Mouse (Mus musculus): Measurements from ENCODE around the gene B4galt3.
"Not testable (repeated sequence)": the region's sequence is repeated elsewhere in the genome, so short reads cannot be mapped to it uniquely, and the experiment has no call there.

The B4galt3 gene

GRCm38 (mm10) chr1:171240911-171241310 is 29.2 kb upstream of the B4galt3 start:
- DNase-seq (ENCODE audit: low spot score in 2 of 2): no peak

GRCm38 (mm10) chr1:171241952-171242351 is 28.2 kb upstream of the B4galt3 start:
- not testable (repeated sequence) for DNase-seq (ENCODE audit: low spot score in 2 of 2)

DNA sequence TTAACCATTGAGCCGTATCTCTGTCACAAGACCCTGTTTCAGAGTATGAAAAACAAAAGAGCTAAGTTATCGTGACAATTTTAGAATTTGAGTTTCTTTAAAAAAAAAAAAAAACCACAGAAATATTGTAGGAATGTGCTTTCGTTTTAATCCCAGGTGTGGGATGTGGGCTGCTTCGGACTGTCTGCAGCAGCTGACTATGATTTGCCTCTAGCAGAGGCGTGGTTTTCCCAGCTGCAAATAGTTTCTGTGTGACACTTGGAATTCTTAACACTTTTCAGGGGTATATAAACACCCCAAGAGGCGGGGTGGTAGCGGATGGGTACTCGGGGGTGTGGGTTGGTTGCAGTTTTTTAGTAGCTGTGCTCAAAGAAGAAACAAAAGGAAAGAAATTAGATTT is 24.8 kb upstream of the B4galt3 start:
- no peak for DNase-seq (ENCODE audit: low spot score in 2 of 2)

GRCm38 (mm10) chr1:171246709-171247452 is 23.2 kb upstream of the B4galt3 start:
- peak; percentile 97 to 100 for DNase-seq (ENCODE audit: low spot score in 2 of 2)

DNA sequence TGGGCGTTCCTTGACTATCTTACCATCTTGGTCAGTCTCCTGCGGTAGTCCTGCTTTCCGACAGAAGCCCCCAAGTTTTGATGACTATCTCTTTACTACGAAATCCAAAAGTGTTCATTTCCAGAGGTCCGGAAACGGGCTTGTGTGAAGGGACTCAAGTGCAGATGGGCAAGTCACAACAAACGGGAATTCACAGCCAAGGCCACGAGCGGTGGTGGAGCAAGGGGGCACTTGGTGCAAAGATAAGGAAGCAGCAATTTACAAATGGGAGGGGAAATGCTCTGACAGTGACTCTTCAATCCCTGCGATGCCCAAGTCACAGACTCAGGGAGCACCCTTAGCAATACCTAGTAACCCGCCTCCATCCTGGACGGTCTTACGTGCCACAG is 22.7 kb upstream of the B4galt3 start:
- DNase-seq (ENCODE audit: low spot score in 2 of 2): no peak

- no peak for DNase-seq (ENCODE audit: low spot score in 2 of 2)
Observed at GRCm38 (mm10) chr1:171247916-171248315, 22.2 kb upstream of the B4galt3 start.

DNA sequence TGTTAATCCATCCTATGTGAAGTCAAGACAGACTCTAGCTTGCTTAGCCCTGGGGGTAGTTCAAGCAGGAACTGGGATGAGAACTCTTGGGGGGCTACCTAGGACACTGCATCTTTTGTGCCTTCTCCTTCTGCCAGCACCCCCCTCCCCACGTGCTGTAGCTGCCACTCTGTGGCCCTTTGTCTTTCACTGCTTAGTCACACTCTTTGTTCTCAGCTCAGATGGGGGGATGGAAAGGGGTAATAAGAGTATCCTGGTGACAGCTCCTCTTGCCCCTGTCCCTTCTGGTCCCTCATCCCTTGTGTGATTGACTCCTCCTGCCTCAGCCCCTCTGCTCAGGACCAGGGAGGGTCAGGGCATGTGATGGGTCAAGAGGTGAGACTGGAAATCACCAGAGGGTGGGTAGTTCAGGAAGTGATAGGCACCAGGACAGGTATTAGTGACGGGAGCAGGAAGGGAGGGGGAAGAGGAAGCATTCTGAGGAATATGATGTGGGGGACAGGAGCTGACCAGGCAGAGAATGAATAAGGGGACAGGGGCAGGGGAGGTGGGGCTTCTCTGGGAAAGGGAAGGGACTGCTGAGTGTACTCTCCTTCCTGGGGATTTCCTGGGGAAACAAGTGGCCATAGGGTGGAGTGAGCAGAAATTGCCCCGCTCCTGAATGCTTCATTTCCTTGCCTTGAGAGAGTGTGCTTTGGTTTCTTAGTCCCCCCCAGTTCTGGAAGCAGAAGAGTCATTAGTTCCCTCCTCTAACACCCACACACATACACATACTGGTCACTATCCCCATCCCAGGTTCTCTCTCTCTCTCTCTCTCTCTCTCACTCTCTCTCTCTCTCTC is 21.5 kb upstream of the B4galt3 start:
- DNase-seq (ENCODE audit: low spot score in 2 of 2): no peak

DNA sequence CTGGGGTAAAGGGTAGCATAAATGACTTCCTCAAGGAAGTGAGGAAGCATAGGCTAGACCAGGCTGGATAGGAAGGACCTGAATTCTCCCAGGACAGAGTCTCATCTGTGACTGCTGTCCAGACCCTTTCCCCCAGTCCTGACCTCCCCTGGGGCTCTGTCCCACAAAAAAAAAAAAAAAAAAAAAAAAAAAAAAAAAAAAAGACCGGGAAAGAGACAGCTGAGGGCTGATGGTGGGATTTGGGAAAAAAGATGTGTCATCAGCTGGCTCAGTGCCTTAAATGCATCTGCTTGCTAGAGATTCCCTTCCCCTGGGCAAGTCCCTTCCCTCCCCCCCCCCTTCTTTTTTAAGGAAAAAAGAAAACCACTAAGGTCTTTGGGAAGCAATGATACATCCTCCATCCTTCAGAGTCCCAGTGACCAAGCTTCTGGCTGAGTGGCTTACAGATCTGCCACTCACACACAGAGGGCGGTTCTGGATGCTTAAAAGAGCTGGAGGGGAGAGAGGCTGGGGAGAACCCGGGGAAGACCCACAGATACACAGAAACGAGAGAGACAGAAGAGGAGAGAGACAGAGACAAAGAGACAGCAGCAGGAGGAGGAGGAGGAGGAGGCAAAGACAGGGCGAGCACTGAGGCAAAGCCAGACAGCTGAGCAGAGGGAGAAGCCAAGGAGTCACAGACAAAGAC is 20.1 kb upstream of the B4galt3 start, which contains the start of gene Adamts4:
Gene Adamts4, plus strand, starts transcription at position 509 of the 688 bp plus-strand sequence.
- DNase-seq (ENCODE audit: low spot score in 2 of 2): no peak

- DNase-seq (ENCODE audit: low spot score in 2 of 2): no peak
Observed at GRCm38 (mm10) chr1:171250680-171251593, 19.2 kb upstream of the B4galt3 start, which contains the start of gene Ndufs2. TSS of gene Ndufs2 (minus strand) at chr1:171251388.

DNA sequence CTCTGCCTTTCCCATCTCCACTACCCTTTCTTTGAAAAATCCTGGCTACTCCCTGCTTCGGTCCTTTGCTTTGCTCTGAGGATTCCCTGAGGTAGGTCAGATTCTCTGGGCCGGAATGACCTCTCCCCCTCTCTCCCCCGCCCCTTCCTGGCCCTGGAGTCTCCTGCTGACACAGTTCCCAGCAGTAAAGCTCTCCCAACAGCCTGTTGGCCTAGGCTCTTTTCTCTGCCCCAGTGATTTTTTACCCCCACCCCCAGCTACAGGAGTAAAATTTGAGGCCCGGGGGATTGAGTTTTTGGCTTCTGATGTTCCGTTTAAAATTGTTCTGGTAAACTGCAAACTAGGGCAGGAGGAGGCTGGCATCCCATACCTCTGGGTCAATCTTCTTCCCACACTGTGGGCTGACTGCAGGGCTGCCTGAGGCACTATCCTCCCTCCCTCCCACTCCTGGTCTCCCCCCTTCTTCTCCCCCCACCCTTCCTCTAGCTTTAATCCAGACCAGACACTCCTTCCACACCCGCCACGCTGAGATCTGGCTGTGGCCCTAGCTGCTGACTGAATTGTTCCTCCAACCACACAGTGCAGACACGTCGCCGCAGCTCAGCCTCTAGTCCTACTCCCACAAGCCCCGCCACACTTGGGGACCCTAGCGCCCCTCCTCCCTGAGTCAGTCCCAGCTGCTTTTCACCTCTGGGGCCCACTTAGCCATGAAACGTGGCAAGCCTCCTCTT is 18.4 kb upstream of the B4galt3 start:
- no peak for DNase-seq (ENCODE audit: low spot score in 2 of 2)

DNA sequence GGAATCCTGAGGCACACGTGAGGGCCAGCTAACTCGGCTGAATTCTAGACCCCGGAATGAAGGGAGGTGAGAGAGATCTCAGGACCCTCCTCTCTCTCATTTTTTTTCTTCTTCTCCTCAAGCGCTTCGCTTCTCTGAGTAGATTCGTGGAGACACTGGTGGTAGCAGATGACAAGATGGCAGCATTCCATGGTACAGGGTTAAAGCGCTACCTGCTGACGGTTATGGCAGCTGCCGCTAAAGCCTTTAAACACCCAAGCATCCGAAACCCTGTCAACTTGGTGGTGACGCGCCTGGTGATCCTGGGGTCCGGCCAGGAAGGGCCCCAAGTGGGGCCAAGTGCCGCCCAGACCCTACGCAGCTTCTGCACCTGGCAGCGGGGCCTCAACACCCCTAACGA is 17.7 kb upstream of the B4galt3 start:
- DNase-seq (ENCODE audit: low spot score in 2 of 2): no peak

- DNase-seq (ENCODE audit: low spot score in 2 of 2): peak in 1 of 2 experiments; percentile 64
Observed at GRCm38 (mm10) chr1:171256095-171256818, 13.9 kb upstream of the B4galt3 start.

DNA sequence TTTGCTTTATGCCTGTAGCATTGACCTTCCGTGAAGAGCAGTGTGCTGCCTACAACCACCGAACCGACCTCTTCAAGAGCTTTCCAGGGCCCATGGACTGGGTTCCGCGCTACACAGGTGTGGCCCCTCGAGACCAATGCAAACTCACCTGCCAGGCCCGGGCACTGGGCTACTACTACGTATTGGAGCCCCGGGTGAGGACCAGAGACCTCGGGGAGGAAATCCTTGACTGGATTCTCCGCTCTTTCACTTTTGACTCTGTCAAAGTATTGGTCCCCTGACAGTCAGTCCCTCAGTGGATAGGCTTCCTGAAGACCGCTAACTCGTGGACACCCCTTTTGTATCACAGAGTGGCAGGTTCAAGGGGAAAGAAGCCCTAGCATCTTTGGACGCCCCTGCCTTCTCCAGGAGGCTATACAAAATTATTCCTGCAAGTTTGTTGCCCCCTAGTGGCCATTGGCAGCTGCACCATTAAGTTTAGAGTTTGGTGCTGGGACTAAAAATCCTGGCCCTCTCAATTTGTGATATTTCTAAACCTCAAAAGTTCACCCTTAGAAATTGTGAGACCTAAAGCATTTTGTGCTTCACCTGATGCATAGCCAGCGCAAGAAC is 13.1 kb upstream of the B4galt3 start:
- peak; percentile 61 to 82 for DNase-seq (ENCODE audit: low spot score in 2 of 2)

- DNase-seq (ENCODE audit: low spot score in 2 of 2): no peak
Observed at GRCm38 (mm10) chr1:171257781-171258180, 12.3 kb upstream of the B4galt3 start.

DNA sequence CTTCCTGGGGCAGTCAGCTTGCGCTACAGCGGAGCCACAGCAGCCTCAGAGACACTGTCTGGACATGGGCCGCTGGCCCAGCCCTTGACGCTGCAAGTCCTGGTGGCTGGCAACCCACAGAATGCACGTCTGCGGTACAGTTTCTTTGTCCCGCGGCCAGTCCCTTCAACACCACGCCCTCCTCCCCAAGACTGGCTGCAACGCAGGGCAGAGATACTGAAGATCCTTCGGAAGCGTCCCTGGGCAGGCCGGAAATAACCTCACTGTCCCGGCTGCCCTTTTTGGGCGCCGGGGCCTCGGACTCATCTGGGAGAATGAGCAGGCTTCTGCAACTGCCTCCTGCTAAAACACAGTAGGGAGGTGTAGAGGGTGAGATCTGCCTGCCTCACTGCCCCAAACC is 11.2 kb upstream of the B4galt3 start:
- DNase-seq (ENCODE audit: low spot score in 2 of 2): no peak

- no peak for DNase-seq (ENCODE audit: low spot score in 2 of 2)
Observed at GRCm38 (mm10) chr1:171260316-171260715, 9.8 kb upstream of the B4galt3 start.

DNA sequence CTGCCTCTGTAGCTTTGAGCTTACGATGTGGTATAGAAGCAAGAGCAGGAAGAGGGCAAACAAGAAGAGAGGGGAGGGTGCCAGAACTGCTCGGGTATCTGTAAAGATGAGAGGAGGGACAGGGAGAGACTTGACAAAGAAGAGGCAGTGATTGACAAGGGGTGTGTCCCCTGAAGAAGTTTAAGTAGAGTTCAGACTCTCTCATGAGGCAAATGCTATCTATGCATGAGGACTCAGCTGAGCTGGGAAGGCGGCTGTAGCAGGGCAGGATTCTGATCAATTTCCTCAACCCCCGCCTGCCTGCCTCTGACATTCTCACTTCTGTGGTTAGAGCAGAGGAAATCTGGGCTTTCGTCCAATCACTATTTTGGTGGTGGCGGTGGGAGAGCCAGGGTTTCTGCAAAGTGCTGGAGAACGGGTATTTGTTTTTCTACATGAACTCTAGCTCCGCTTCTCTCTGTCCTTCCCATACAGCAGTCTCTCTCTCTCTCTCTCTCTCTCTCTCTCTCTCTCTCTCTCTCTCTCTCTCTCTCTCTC is 7.5 kb upstream of the B4galt3 start:
- no peak for DNase-seq (ENCODE audit: low spot score in 2 of 2)

GRCm38 (mm10) chr1:171263185-171263611 is 6.9 kb upstream of the B4galt3 start:
- DNase-seq (ENCODE audit: low spot score in 2 of 2): no peak

Measured in spleen, postnatal 4 days (tissue).